Mouse (Mus musculus): ENCODE results near the gene 1110032A03Rik. TPM values are rescaled to one million over a fixed set of nuclear protein-coding genes. Genes with fewer than 3 reads are reported as not detected.

Gene 1110032A03Rik
- polyA plus RNA-seq, 1 experiment from 2014 or later: 44.4 TPM

DNA sequence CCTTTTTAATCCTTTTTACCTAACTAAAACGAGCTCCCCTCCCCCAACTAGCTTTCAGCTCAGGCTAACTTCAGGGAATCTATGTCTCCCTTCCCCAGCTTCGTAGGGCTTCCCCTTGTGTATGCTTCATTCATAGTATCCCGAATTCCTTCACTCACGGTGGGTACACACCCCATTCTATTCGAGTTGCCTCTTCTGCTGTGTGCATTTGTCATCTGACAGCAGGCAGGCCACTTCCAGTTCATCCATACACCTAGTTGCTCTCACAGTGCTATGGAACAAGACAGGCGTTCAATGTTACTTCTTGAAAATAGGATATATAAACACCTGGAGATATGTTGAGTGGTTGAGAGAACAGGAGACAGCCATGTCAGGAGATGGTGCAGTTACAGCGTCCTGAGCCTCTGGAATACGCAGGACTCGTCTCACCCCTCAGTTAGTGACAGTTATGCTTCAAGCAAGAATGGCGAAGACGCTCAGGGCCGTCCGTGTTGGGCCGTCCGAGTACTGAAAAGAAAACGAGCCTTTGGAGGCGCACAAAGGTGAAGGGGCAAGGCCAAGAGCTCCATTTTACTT is 7.7 kb downstream of the 1110032A03Rik start:
- Histone ChIP-seq H3K4me1 (peaks cover 3% of the 10 kb centered on the region; the same call in 1 of the 2 replicates), H3K27me3 (replicated peaks) (no peaks in the 10 kb centered on the region), H3K9me3 (no peaks in the 10 kb centered on the region), H3K27ac (no peak overlapping the region), H3K4me3 (peak overlapping the region; percentile 48), H3K4me2 (replicated peaks) (peak overlapping the region; percentile 75), H3K36me3 (0 out of 2 replicates have a peak, but pooled peaks cover 4% of the 10 kb centered on the region), H3K9ac (peak overlapping the region; percentile 59)
- 6% methylated on average over 17 of the region's 17 CpGs for WGBS
- ATAC-seq (ENCODE audit: low FRiP score, low read depth): no peak; the same call in none of the 2 replicates

DNA sequence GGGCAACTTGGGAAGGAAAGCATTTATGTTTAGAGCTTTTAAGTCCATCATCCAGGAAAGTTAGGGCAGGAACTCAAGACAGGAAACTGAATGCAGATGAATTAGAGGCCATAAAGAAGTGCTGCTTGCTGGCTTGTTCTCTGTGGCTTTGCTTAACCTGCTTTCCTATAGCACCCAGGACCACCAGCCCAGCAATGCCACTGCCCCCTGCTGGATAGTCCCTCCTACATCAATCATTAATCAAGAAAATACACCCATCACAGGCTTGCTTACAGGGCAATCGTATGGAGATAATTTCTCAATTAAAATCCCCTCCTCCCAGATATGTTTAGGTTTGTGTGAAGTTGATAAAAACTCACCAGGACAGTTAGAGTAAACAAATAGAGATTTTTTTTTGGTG is 12.0 kb downstream of the 1110032A03Rik start:
- Histone ChIP-seq H3K27me3 (replicated peaks) (no peaks in the 10 kb centered on the region), H3K4me3 (no peak overlapping the region), H3K4me2 (replicated peaks) (no peak overlapping the region), H3K4me1 (no peaks in the 10 kb centered on the region), H3K36me3 (no peaks in the 10 kb centered on the region), H3K9ac (no peak overlapping the region), H3K9me3 (no peaks in the 10 kb centered on the region), H3K27ac (no peak overlapping the region)
- WGBS: 77% methylated on average over 1 of the region's 1 CpGs
- ATAC-seq (ENCODE audit: low FRiP score, low read depth): no peak

- Histone ChIP-seq H3K4me2 (replicated peaks) (no peak overlapping the region), H3K9ac (no peak overlapping the region), H3K36me3 (no peaks in the 10 kb centered on the region), H3K9me3 (no peaks in the 10 kb centered on the region), H3K4me3 (no peak overlapping the region), H3K27me3 (replicated peaks) (no peaks in the 10 kb centered on the region), H3K27ac (no peak overlapping the region), H3K4me1 (no peaks in the 10 kb centered on the region)
- 69% methylated on average over 6 of the region's 6 CpGs for WGBS
- no peak for ATAC-seq (ENCODE audit: low FRiP score, low read depth)
These were observed 13.6 kb downstream of the 1110032A03Rik start for GRCm38 (mm10) chr9:50761520-50762243.

DNA sequence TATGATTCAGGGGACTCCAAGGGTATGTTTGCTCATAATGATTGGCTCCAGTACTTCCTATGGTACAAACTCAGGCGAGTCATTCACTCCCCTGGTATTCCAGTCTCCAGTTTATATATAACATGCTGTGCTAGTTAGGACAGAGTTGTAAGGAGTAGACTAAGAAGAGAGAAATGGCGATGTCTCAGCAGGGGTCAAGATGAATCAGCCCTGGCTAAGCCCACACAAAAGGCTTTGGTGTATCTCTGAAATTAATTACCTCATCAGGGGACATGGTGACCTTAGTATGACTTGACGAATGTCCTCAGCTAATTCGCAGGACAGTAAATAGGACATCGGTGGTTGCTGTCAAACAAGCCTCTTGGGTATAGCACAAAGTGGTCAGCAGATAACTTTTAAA is 18.6 kb downstream of the 1110032A03Rik start:
- H3K27me3 ChIP-seq (replicated peaks): no peaks in the 10 kb centered on the region
- H3K4me3 ChIP-seq: no peak overlapping the region
- no peak overlapping the region for H3K4me2 ChIP-seq (replicated peaks)
- no peak overlapping the region for H3K27ac ChIP-seq
- 24% methylated on average over 5 of the region's 5 CpGs for WGBS
- ATAC-seq (ENCODE audit: low FRiP score, low read depth): no peak
- no peaks in the 10 kb centered on the region for H3K36me3 ChIP-seq
- no peaks in the 10 kb centered on the region for H3K4me1 ChIP-seq
- no peak overlapping the region for H3K9ac ChIP-seq
- H3K9me3 ChIP-seq: no peaks in the 10 kb centered on the region

DNA sequence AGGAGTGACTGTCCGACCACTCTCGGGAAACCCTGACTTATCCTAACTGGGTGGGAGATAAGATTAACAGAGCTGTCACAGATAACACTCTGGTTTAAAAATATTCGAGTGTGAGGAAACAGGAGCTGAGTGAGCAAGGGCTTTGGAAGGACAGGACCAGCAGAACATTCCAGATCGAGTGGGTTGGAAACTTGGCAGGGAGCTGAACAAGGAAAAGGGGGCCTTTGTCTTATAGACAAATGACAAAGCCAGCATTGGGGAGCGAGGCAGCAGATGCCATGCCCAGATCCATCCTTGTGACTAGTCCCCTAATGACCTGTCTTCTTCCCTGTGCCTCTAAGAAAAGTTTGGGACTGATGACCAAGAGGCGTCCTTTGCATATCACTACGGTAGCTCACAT is 21.4 kb downstream of the 1110032A03Rik start:
- H3K4me1 ChIP-seq: no peaks in the 10 kb centered on the region
- H3K4me2 ChIP-seq (replicated peaks): no peak overlapping the region
- H3K9ac ChIP-seq: no peak overlapping the region
- H3K27ac ChIP-seq: no peak overlapping the region
- H3K36me3 ChIP-seq: no peaks in the 10 kb centered on the region
- no peaks in the 10 kb centered on the region for H3K9me3 ChIP-seq
- WGBS: 74% methylated on average over 7 of the region's 7 CpGs
- H3K4me3 ChIP-seq: no peak overlapping the region
- no peaks in the 10 kb centered on the region; the same call in 1 of the 2 replicates for H3K27me3 ChIP-seq (replicated peaks)
- ATAC-seq (ENCODE audit: low FRiP score, low read depth): no peak

DNA sequence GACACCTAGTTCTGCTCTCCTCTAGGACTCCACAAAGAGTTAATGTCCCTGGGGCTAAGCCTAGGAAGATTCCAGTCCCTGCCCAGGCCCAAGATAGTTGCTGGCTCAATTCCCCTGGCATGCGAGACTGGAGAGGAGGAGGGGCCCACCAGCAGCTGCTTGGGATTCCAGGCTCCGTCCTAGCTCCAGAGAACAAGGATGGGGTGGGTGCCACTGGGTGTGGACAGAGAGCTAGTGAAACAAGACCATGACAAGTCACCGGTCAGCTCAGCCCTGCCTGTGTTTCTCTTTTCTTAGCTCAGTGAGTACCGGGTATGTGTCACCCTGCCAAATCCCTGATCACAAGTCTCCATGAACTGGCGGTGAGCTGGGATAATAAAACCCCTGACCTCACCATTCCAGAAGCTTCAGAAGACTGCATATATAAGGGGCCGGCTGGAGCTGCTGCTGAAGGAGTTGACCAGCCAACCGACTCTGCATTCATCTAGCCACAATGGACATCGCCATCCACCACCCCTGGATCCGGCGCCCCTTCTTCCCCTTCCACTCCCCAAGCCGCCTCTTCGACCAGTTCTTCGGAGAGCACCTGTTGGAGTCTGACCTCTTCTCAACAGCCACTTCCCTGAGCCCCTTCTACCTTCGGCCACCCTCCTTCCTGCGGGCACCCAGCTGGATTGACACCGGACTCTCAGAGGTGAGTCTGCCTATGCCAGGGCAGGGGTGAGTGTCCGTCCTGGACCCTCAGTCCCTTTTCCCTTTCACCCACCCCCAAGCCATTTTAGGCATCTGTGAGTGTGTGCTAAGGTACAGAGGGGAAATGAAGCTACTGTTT is 22.3 kb downstream of the 1110032A03Rik start:
- ATAC-seq (ENCODE audit: low FRiP score, low read depth): no peak
- Histone ChIP-seq H3K9me3 (no peaks in the 10 kb centered on the region), H3K4me3 (no peak overlapping the region), H3K9ac (no peak overlapping the region), H3K27ac (no peak overlapping the region), H3K27me3 (replicated peaks) (no peaks in the 10 kb centered on the region; the same call in 1 of the 2 replicates), H3K4me2 (replicated peaks) (no peak overlapping the region), H3K4me1 (no peaks in the 10 kb centered on the region), H3K36me3 (no peaks in the 10 kb centered on the region)
- 73% methylated on average over 17 of the region's 17 CpGs for WGBS

DNA sequence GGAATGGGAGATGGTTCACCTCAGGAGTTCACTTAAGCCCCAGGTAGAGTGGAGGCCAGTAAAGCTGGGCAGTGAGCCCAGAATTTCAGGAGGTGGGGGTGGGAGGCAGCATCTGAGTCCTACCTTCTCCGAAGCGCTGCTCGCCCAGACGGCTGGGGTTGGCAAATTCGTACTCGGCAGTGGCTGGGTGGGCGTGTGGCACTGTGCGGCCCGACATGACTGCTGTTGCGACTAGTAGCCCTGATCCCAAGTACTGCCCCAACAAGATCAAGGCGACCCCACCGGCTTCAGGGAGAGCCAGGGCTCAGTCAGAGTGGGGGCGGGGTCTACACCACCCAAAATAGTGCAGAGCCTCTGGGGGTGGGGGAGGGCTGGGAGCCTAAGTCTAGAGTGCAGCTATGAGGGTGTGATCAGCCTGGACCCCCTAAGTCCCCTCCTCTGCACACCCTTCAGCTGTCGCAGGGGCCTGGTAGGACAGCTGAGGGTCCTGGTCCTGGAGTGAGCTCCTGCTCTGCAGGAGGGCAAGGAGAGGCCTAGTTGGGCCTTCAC is 23.2 kb downstream of the 1110032A03Rik start, which contains the start of gene Hspb2:
Gene Hspb2, minus strand, starts transcription at position 301 of the 549 bp plus-strand sequence.
- Histone ChIP-seq H3K4me1 (no peaks in the 10 kb centered on the region), H3K4me3 (no peak within 1 kb of the TSS), H3K9ac (0 out of 2 replicates have a peak within 1 kb of the TSS, but pooled peaks have one; percentile 8), H3K27ac (no peak within 1 kb of the TSS), H3K27me3 (replicated peaks) (no peaks in the 10 kb centered on the region; the same call in 1 of the 2 replicates), H3K9me3 (no peaks in the 10 kb centered on the region), H3K4me2 (replicated peaks) (no peak within 1 kb of the TSS), H3K36me3 (no peaks in the 10 kb centered on the region)
- ATAC-seq (ENCODE audit: low FRiP score, low read depth): no peak
- WGBS: 77% methylated on average over 14 of the region's 14 CpGs

- Histone ChIP-seq H3K9me3 (no peaks in the 10 kb centered on the region), H3K4me3 (no peak within 1 kb of the TSS), H3K27me3 (replicated peaks) (no peaks in the 10 kb centered on the region; the same call in 1 of the 2 replicates), H3K4me2 (replicated peaks) (no peak within 1 kb of the TSS), H3K27ac (no peak within 1 kb of the TSS), H3K9ac (0 out of 2 replicates have a peak within 1 kb of the TSS, but pooled peaks have one; percentile 8), H3K36me3 (no peaks in the 10 kb centered on the region), H3K4me1 (peaks cover under 1% of the 10 kb centered on the region; the same call in 1 of the 2 replicates)
- WGBS: 78% methylated on average over 22 of the region's 22 CpGs
- no peak for ATAC-seq (ENCODE audit: low FRiP score, low read depth)
These were observed 24.0 kb downstream of the 1110032A03Rik start, which contains the start of gene Cryab for GRCm38 (mm10) chr9:50751323-50751722. Gene Cryab, plus strand, starts transcription at chr9:50751325.

DNA sequence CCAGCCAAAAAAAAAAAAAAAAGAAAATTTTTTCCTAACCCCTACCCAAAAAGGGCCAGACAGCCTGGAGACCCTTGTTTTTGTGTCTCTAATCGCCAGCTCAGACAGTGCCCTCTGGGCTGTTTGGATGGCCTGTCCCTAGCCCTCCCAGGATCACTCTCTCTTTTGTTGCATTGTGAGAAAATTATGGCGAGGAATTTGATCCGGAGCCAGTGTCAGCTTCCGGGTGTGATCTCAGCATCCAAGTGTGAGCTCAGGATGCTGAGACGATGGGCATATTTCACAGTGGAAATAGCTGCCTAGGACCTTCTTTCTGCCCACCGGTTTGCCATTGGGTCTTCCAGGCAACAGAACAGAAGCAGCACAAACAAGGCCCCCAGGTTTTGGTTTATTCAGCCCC is 24.6 kb downstream of the 1110032A03Rik start:
- Histone ChIP-seq H3K4me3 (no peak overlapping the region), H3K27me3 (replicated peaks) (no peaks in the 10 kb centered on the region; the same call in 1 of the 2 replicates), H3K36me3 (no peaks in the 10 kb centered on the region), H3K27ac (no peak overlapping the region), H3K9me3 (no peaks in the 10 kb centered on the region), H3K4me2 (replicated peaks) (no peak overlapping the region), H3K9ac (no peak overlapping the region), H3K4me1 (peaks cover 7% of the 10 kb centered on the region; the same call in 1 of the 2 replicates)
- no peak for ATAC-seq (ENCODE audit: low FRiP score, low read depth)
- 72% methylated on average over 6 of the region's 6 CpGs for WGBS

DNA sequence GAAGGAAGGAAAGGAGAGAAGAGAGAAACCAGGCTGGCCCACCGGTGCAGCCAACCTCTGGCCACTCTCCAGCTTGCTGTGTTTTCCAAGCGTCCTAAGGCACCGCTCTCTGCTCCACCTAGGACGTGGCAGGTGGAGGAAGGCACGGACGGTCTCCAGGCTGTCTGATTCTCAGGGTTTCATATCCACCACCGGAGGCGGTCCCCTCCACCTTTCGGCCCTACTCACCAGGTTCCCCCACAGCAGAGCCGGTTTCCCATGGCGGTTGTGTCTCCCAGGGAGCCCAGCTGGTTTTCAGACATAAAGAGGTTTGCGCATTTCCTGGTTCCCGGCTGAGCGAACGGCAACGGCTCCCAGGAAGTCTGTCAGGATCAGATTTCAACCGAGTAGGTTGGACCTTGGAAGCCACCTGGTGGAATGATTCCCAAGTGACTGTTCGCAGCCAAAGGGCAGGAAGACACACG is 29.1 kb downstream of the 1110032A03Rik start, which contains the start of gene 2310030G06Rik:
Gene 2310030G06Rik, minus strand, starts transcription at position 323 of the 464 bp plus-strand sequence.
- WGBS: 2% methylated on average over 19 of the region's 19 CpGs
- H3K9me3 ChIP-seq: no peaks in the 10 kb centered on the region
- no peak within 1 kb of the TSS for H3K27ac ChIP-seq

DNA sequence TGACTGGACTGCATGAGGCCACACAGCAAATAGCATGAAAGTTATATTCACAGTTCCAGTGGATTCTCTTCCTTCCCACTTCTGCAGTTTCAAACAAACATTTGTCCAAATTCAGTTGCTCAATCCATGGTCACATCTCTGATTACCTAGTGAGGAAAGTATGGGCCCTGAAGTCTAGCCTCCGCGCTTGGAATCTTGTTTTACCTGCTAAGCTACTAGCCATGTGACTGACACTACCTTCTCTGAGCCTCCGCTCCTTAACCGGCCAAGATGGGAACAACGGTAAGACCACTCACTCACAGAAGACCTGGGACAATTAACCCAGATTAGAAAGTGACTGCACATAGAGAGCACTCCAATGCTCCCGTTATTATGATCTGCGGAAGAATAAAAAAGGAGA is 29.5 kb downstream of the 1110032A03Rik start:
- Histone ChIP-seq H3K27ac (no peak overlapping the region), H3K9ac (no peak overlapping the region), H3K4me2 (replicated peaks) (peak overlapping the region; percentile 58), H3K4me3 (0 out of 2 replicates have a peak overlapping the region, but pooled peaks have one; percentile 22), H3K4me1 (peaks cover 7% of the 10 kb centered on the region; the same call in 1 of the 2 replicates), H3K27me3 (replicated peaks) (no peaks in the 10 kb centered on the region; the same call in 1 of the 2 replicates), H3K36me3 (no peaks in the 10 kb centered on the region), H3K9me3 (no peaks in the 10 kb centered on the region)
- no peak for ATAC-seq (ENCODE audit: low FRiP score, low read depth)
- WGBS: 13% methylated on average over 7 of the region's 7 CpGs

More for the DNA sequence above, 29.1 kb downstream of the 1110032A03Rik start, which contains the start of gene 2310030G06Rik:
- H3K4me2 ChIP-seq (replicated peaks): peak within 1 kb of the TSS; percentile 58
- H3K4me3 ChIP-seq: peak within 1 kb of the TSS; percentile 22
- H3K27me3 ChIP-seq (replicated peaks): no peaks in the 10 kb centered on the region; the same call in 1 of the 2 replicates
- H3K9ac ChIP-seq: 0 out of 2 replicates have a peak within 1 kb of the TSS, but pooled peaks have one; percentile 1
- no peak for ATAC-seq (ENCODE audit: low FRiP score, low read depth)
- no peaks in the 10 kb centered on the region for H3K36me3 ChIP-seq
- H3K4me1 ChIP-seq: peaks cover 7% of the 10 kb centered on the region; the same call in 1 of the 2 replicates
